Mouse (Mus musculus): ENCODE data around the gene Pi4ka.

DNA sequence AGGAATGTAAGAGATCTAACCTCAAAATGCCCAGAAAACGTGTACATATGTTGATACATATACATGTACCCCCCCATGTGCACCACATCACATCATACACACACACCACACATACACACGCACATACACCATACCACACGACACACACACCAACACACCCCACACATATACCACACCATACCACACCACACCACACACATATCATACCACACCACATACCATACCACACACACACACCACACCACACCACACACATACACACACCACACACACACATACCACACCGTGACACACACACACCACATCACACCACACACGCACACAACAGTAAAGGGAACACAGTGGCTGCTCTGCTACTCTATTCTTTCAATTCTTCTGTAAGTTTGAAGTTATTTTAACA, 74.3 kb downstream of the Pi4ka start:
- no peak for TF ChIP-seq POLR2A (IDR thresholded peaks at IDR 0.05; ENCODE audit: borderline replicate concordance, control insufficient read depth, low read depth, low read length)
- no peak for TF ChIP-seq CTCF (IDR thresholded peaks at IDR 0.05; ENCODE audit: control insufficient read depth, insufficient read depth, low read length)
